Mouse (Mus musculus): ENCODE results near the gene Ikzf5. TPM values are rescaled to one million over a fixed set of nuclear protein-coding genes. Genes with fewer than 3 reads are reported as not detected.

Ikzf5 gene
- polyA plus RNA-seq, 1 experiment from 2014 or later = 15.6 TPM

Other genes with a start within 250 kb of the Ikzf5 start
- gene 5430419D17Rik, start 236.1 kb downstream of the Ikzf5 start, polyA plus RNA-seq (2016; fragmentation: Nextera tagmentation; extraction: Ambion mirVana) = not detected in 2 replicates
- 0.06 TPM in 1 of 2 replicates, not detected in the other for gene Cuzd1, start 88.2 kb downstream of the Ikzf5 start, polyA plus RNA-seq (2016; fragmentation: Nextera tagmentation; extraction: Ambion mirVana)
- not detected in 2 replicates for gene Fam24b, start 81.0 kb downstream of the Ikzf5 start, polyA plus RNA-seq (2016; fragmentation: Nextera tagmentation; extraction: Ambion mirVana)
- not detected in 2 replicates for gene Fam24a, start 76.7 kb downstream of the Ikzf5 start, polyA plus RNA-seq (2016; fragmentation: Nextera tagmentation; extraction: Ambion mirVana)
- 22.9 and 24.0 TPM in 2 replicates for gene 2310057M21Rik, start 47.8 kb downstream of the Ikzf5 start, polyA plus RNA-seq (2016; fragmentation: Nextera tagmentation; extraction: Ambion mirVana)
- 71.7 and 76.0 TPM in 2 replicates for gene Pstk, start 39.4 kb downstream of the Ikzf5 start, polyA plus RNA-seq (2016; fragmentation: Nextera tagmentation; extraction: Ambion mirVana)
- gene Acadsb, start 80 bp upstream of the Ikzf5 start, polyA plus RNA-seq (2016; fragmentation: Nextera tagmentation; extraction: Ambion mirVana) = 64.1 and 83.5 TPM in 2 replicates
- not detected in 2 replicates for gene Hmx3, start 132.3 kb upstream of the Ikzf5 start, polyA plus RNA-seq (2016; fragmentation: Nextera tagmentation; extraction: Ambion mirVana)
- 0.07 TPM in 2 replicates for gene Hmx2, start 138.3 kb upstream of the Ikzf5 start, polyA plus RNA-seq (2016; fragmentation: Nextera tagmentation; extraction: Ambion mirVana)
- gene Bub3, start 149.7 kb upstream of the Ikzf5 start, polyA plus RNA-seq (2016; fragmentation: Nextera tagmentation; extraction: Ambion mirVana) = 323 and 340 TPM in 2 replicates